In the genomic region with DNA sequence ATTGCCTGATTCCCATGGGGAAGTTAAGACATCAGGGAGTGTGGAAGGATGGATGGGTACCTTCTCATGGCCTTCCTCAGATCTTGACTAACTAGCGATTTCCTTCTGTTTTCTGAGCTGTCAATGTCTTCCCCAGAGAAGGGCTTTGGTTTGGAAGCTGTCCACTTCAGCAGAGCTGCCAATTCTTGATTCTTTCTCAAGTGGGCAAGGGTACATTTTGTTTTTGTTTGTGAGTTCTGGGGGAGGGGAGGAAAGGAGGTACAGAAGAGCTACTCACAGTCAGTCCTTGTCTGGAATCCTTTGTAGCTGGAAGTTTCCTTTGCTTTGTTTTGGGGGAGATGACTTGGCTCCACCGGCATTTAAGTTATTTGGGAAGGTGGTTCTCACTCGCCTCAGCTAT, we compare ENCODE assay signal across 24 mouse cellular contexts. TPM values are rescaled to one million over a fixed set of nuclear protein-coding genes. Genes with fewer than 3 reads are reported as not detected.
DNase-seq lines count a peak whose midpoint lies in the region; ATAC-seq and TF ChIP-seq lines count a peak whose summit lies in the region.
"Had no signal": no experiment of that assay in that cellular context is flagged by ENCODE, and none has a peak within 500 bp of the region (broad histone marks: within the 10 kb centered on the region; RNA-seq: fewer than 3 reads in every experiment).

No protein-coding gene starts in this region.

- no peak for ATAC-seq in kidney, embryonic 14.5 days (ENCODE audit: low FRiP score, low TSS enrichment)
- ATAC-seq in midbrain, postnatal 0 days (ENCODE audit: low FRiP score): no peak
- ATAC-seq in midbrain, embryonic 15.5 days (replicated peaks): no peak
- ATAC-seq: forebrain, embryonic 14.5 days; intestine, embryonic 15.5 days; liver, embryonic 12.5 days had no signal

- DNase-seq in kidney, postnatal 14 days: peak; percentile 11
- DNase-seq in midbrain, postnatal 0 days (ENCODE audit: low spot score): peak; percentile 21
- peak; percentile 19 for DNase-seq in ZHBTc4 (ENCODE audit: low read depth, low spot score)
- DNase-seq in lung, postnatal 36 days: peak; percentile 46
- no peak for DNase-seq in cerebellum, postnatal 36 days
- DNase-seq in ovary, adult 18-20 months (ENCODE audit: low spot score): no peak
- DNase-seq: adrenal gland, adult 2 months; gastrocnemius, postnatal 10 days; heart, adult 2 months; heart, postnatal 4 days; lung, embryonic 14.5 days; retina, postnatal 1 day; right cerebral cortex, postnatal 4 days; thymus, postnatal 14 days had no signal

- no peak overlapping the region for H3K27ac ChIP-seq in kidney, embryonic 14.5 days (ENCODE audit: low read depth, low read length)
- H3K27ac ChIP-seq in midbrain, postnatal 0 days (ENCODE audit: low read depth, low read length): no peak overlapping the region
- no peak overlapping the region for H3K27ac ChIP-seq in midbrain, embryonic 15.5 days
- H3K27ac ChIP-seq: heart, adult 2 months; heart, embryonic 15.5 days; hindbrain, embryonic 15.5 days; intestine, embryonic 15.5 days; kidney, postnatal 0 days; liver, embryonic 12.5 days; midbrain, embryonic 12.5 days; neural tube, embryonic 12.5 days had no signal

- no peaks in the 10 kb centered on the region for H3K27me3 ChIP-seq in kidney, embryonic 14.5 days (ENCODE audit: control insufficient read depth, insufficient read depth, low read length)
- H3K27me3 ChIP-seq in midbrain, postnatal 0 days (ENCODE audit: insufficient read depth, low read length): no peaks in the 10 kb centered on the region
- H3K27me3 ChIP-seq in midbrain, embryonic 15.5 days (replicated peaks): no peaks in the 10 kb centered on the region
- H3K27me3 ChIP-seq: heart, embryonic 15.5 days; hindbrain, embryonic 15.5 days; intestine, embryonic 15.5 days; liver, embryonic 12.5 days; midbrain, embryonic 12.5 days; neural tube, embryonic 12.5 days had no signal

- no peaks in the 10 kb centered on the region; the same call in 1 of the 2 replicates for H3K36me3 ChIP-seq in kidney, embryonic 14.5 days (ENCODE audit: control insufficient read depth, insufficient read depth, low read length)
- no peaks in the 10 kb centered on the region for H3K36me3 ChIP-seq in midbrain, postnatal 0 days (ENCODE audit: insufficient read depth, low read length)
- H3K36me3 ChIP-seq in midbrain, embryonic 15.5 days (replicated peaks): no peaks in the 10 kb centered on the region
- H3K36me3 ChIP-seq: heart, embryonic 15.5 days; hindbrain, embryonic 15.5 days; intestine, embryonic 15.5 days; liver, embryonic 12.5 days; midbrain, embryonic 12.5 days; neural tube, embryonic 12.5 days had no signal

- H3K4me2 ChIP-seq in kidney, embryonic 14.5 days (replicated peaks; ENCODE audit: low read depth, low read length): no peak overlapping the region
- no peak overlapping the region for H3K4me2 ChIP-seq in midbrain, postnatal 0 days (ENCODE audit: low read depth, low read length, poor library complexity, severe bottlenecking)
- H3K4me2 ChIP-seq in midbrain, embryonic 15.5 days: no peak overlapping the region
- H3K4me2 ChIP-seq: heart, embryonic 15.5 days; hindbrain, embryonic 15.5 days; intestine, embryonic 15.5 days; liver, embryonic 12.5 days; lung, embryonic 14.5 days; midbrain, embryonic 12.5 days; neural tube, embryonic 12.5 days had no signal

- H3K9me3 ChIP-seq in kidney, embryonic 14.5 days (ENCODE audit: control insufficient read depth, low read length): no peaks in the 10 kb centered on the region
- no peaks in the 10 kb centered on the region for H3K9me3 ChIP-seq in midbrain, postnatal 0 days (ENCODE audit: low read length)
- H3K9me3 ChIP-seq in midbrain, embryonic 15.5 days: no peaks in the 10 kb centered on the region
- H3K9me3 ChIP-seq: heart, embryonic 15.5 days; hindbrain, embryonic 15.5 days; intestine, embryonic 15.5 days; liver, embryonic 12.5 days; midbrain, embryonic 12.5 days; neural tube, embryonic 12.5 days had no signal

- WGBS in kidney, embryonic 14.5 days: 64% methylated on average over 3 of the region's 3 CpGs
- 65% methylated on average over 3 of the region's 3 CpGs for WGBS in midbrain, postnatal 0 days
- WGBS in midbrain, embryonic 15.5 days: 75% methylated on average over 3 of the region's 3 CpGs

- H3K4me1 ChIP-seq in kidney, embryonic 14.5 days (ENCODE audit: control insufficient read depth, insufficient read depth, low read length): no peaks in the 10 kb centered on the region
- no peaks in the 10 kb centered on the region for H3K4me1 ChIP-seq in midbrain, postnatal 0 days (ENCODE audit: insufficient read depth, low read length)
- H3K4me1 ChIP-seq in midbrain, embryonic 15.5 days: no peaks in the 10 kb centered on the region
- H3K4me1 ChIP-seq: hindbrain, embryonic 15.5 days; intestine, embryonic 15.5 days; midbrain, embryonic 12.5 days; neural tube, embryonic 12.5 days had no signal

- TF ChIP-seq CTCF in midbrain, postnatal 0 days (IDR thresholded peaks at IDR 0.05): no peak

- H3K4me3 ChIP-seq in kidney, embryonic 14.5 days (ENCODE audit: low read length): no peak overlapping the region
- H3K4me3 ChIP-seq in midbrain, postnatal 0 days (ENCODE audit: low read depth, low read length): no peak overlapping the region
- H3K4me3 ChIP-seq in midbrain, embryonic 15.5 days: no peak overlapping the region
- H3K4me3 ChIP-seq: heart, adult 2 months; heart, embryonic 15.5 days; hindbrain, embryonic 15.5 days; intestine, embryonic 15.5 days; liver, embryonic 12.5 days; midbrain, embryonic 12.5 days; neural tube, embryonic 12.5 days had no signal

- no peak overlapping the region for H3K9ac ChIP-seq in kidney, embryonic 14.5 days (ENCODE audit: low read depth, low read length)
- H3K9ac ChIP-seq in midbrain, postnatal 0 days (replicated peaks; ENCODE audit: low read length, poor library complexity, severe bottlenecking): no peak overlapping the region
- H3K9ac ChIP-seq in midbrain, embryonic 15.5 days: no peak overlapping the region
- H3K9ac ChIP-seq: heart, embryonic 15.5 days; hindbrain, embryonic 15.5 days; intestine, embryonic 15.5 days; liver, embryonic 12.5 days; lung, embryonic 14.5 days; midbrain, embryonic 12.5 days; neural tube, embryonic 12.5 days had no signal

RNA-seq across cellular contexts. Expression of gene Otud7b, which starts 8.9 kb away (rescaled TPM):
- 9.4 and 18.1 TPM in 2 replicates for polyA plus RNA-seq in kidney, embryonic 14.5 days (2014; fragmentation: Nextera tagmentation; extraction: Ambion mirVana)
- 14.3 and 16.3 TPM in 2 replicates for total RNA-seq in midbrain, postnatal 0 days (2014; rRNA removed)
- polyA plus RNA-seq in midbrain, postnatal 0 days (2015; fragmentation: Nextera tagmentation; extraction: Ambion mirVana): 5.7 and 7.5 TPM in 2 replicates
- 7.7 and 8.2 TPM in 2 replicates for polyA plus RNA-seq in midbrain, embryonic 15.5 days (2015; fragmentation: Nextera tagmentation; extraction: Ambion mirVana)

RNA-seq across cellular contexts. Expression of gene Mtmr11, which starts 48.6 kb away (rescaled TPM):
- 14.0 and 22.6 TPM in 2 replicates for polyA plus RNA-seq in kidney, embryonic 14.5 days (2014; fragmentation: Nextera tagmentation; extraction: Ambion mirVana)
- total RNA-seq in midbrain, postnatal 0 days (2014; rRNA removed): 15.5 and 22.3 TPM in 2 replicates
- 8.4 and 9.4 TPM in 2 replicates for polyA plus RNA-seq in midbrain, postnatal 0 days (2015; fragmentation: Nextera tagmentation; extraction: Ambion mirVana)
- polyA plus RNA-seq in midbrain, embryonic 15.5 days (2015; fragmentation: Nextera tagmentation; extraction: Ambion mirVana): 8.3 and 14.1 TPM in 2 replicates

RNA-seq across cellular contexts. Expression of gene Vps45, which starts 55.0 kb away (rescaled TPM):
- polyA plus RNA-seq in kidney, embryonic 14.5 days (2014; fragmentation: Nextera tagmentation; extraction: Ambion mirVana): 24.3 and 33.0 TPM in 2 replicates
- total RNA-seq in midbrain, postnatal 0 days (2014; rRNA removed): 29.5 and 35.3 TPM in 2 replicates
- polyA plus RNA-seq in midbrain, postnatal 0 days (2015; fragmentation: Nextera tagmentation; extraction: Ambion mirVana): 60.6 and 61.1 TPM in 2 replicates
- polyA plus RNA-seq in midbrain, embryonic 15.5 days (2015; fragmentation: Nextera tagmentation; extraction: Ambion mirVana): 64.4 and 65.6 TPM in 2 replicates

RNA-seq across cellular contexts. Expression of gene Sf3b4, which starts 58.9 kb away (rescaled TPM):
- polyA plus RNA-seq in kidney, embryonic 14.5 days (2014; fragmentation: Nextera tagmentation; extraction: Ambion mirVana): 220 and 235 TPM in 2 replicates
- total RNA-seq in midbrain, postnatal 0 days (2014; rRNA removed): 70.3 and 79.1 TPM in 2 replicates
- polyA plus RNA-seq in midbrain, postnatal 0 days (2015; fragmentation: Nextera tagmentation; extraction: Ambion mirVana): 156 and 158 TPM in 2 replicates
- polyA plus RNA-seq in midbrain, embryonic 15.5 days (2015; fragmentation: Nextera tagmentation; extraction: Ambion mirVana): 138 and 147 TPM in 2 replicates

Comparison
In these comparisons a context has a peak if more than half of its experiments do, and no peak if none do; other contexts are left out.
1. DNase-seq: peak in kidney, postnatal 14 days (single experiment), midbrain, postnatal 0 days (single experiment), ZHBTc4 (single experiment) and lung, postnatal 36 days (single experiment); none in cerebellum, postnatal 36 days (0 of 2) and ovary, adult 18-20 months (single experiment).